Mouse (Mus musculus) kidney, adult 2 months (tissue): ENCODE results near the gene Gtf2i.

ENCODE experiments used
- CTCF ChIP-seq: fragments of 200-500 bp; conservative IDR thresholded peaks from 2 replicates; pipeline ENCODE4 v1.5.1; 2011; ENCODE audit warnings: low read depth, mild to moderate bottlenecking, control low read depth, low read length, moderate library complexity, mixed read lengths; ENCODE audit not compliant: insufficient read depth, insufficient read length
- POLR2A ChIP-seq: fragments of 200-500 bp; IDR thresholded peaks from one replicate; pipeline ENCODE4 v1.6.1; 2011; ENCODE audit warnings: low read depth, low read length, control low read depth

- TF ChIP-seq POLR2A: no peak
- TF ChIP-seq CTCF: no peak
These were observed 1.7 kb downstream of the Gtf2i start for GRCm38 (mm10) chr5:134312691-134313450.
